Mouse (Mus musculus) CH12.LX (cell line): ENCODE results near the gene Csrnp1. TPM values are rescaled to one million over a fixed set of nuclear protein-coding genes. Genes with fewer than 3 reads are reported as not detected.

Experiments used
- DNase-seq: peaks from one replicate; pipeline ENCODE4 v3.0.0-alpha.2; 2013; ENCODE audit errors: extremely low read depth
- H3K27ac ChIP-seq: 2 replicates; pipeline ENCODE4 v1.5.1; 2012; ENCODE audit warnings: low read depth, mild to moderate bottlenecking, control low read depth, moderate library complexity; ENCODE audit not compliant: insufficient read depth
- H3K27me3 ChIP-seq: replicated peaks from 2 replicates; pipeline ENCODE3; 2012; ENCODE audit warnings: inconsistent platforms
- H3K36me3 ChIP-seq, 2 experiments: replicated peaks in 1 of 2; 2 replicates each; pipeline versions ENCODE3 to v1.6.1; 2012; ENCODE audit warnings: inconsistent platforms in 1 of 2, low read length in 1 of 2, mild to moderate bottlenecking in 1 of 2, mixed read lengths in 1 of 2, moderate library complexity in 1 of 2; ENCODE audit not compliant: control insufficient read depth in 1 of 2, insufficient read depth in 1 of 2
- H3K4me1 ChIP-seq, 2 experiments: 2 replicates each; pipeline ENCODE4 v1.6.1; 2012; ENCODE audit warnings: inconsistent platforms in 1 of 2, moderate library complexity in 1 of 2; ENCODE audit not compliant: insufficient read depth in 2 of 2, control insufficient read depth in 1 of 2
- H3K4me2 ChIP-seq: 2 replicates; pipeline ENCODE4 v1.6.1; 2012; ENCODE audit warnings: low read depth, mild to moderate bottlenecking, control low read depth; ENCODE audit not compliant: poor library complexity, insufficient read depth, severe bottlenecking
- H3K4me3 ChIP-seq, 3 experiments: fragments of 150-350 bp in 1 of 3; sonication (generic) in 1 of 3; replicated peaks in 1 of 3; 2 replicates each; pipeline versions ENCODE3 to v1.5.1; 2011 to 2012; ENCODE audit warnings: low read depth in 2 of 3, low read length in 2 of 3, mild to moderate bottlenecking in 2 of 3, moderate library complexity in 2 of 3, control low read depth in 1 of 3, improper control_type of control experiment in 1 of 3, inconsistent platforms in 1 of 3, mixed read lengths in 1 of 3; ENCODE audit not compliant: poor library complexity in 1 of 3
- H3K79me2 ChIP-seq: replicated peaks from 2 replicates; pipeline ENCODE4 v1.6.1; 2012; ENCODE audit warnings: mild to moderate bottlenecking, moderate library complexity; ENCODE audit not compliant: control insufficient read depth, poor library complexity, insufficient read depth, severe bottlenecking; ENCODE audit errors: extremely low read depth
- H3K9ac ChIP-seq: 2 replicates; pipeline ENCODE4 v1.6.1; 2012; ENCODE audit warnings: low read depth, mild to moderate bottlenecking, control low read depth, moderate library complexity; ENCODE audit not compliant: insufficient read depth
- H3K9me3 ChIP-seq: replicated peaks from 2 replicates; pipeline ENCODE3; 2012; ENCODE audit warnings: low read length, inconsistent platforms, mixed read lengths
- BHLHE40 ChIP-seq: IDR thresholded peaks from 2 replicates; pipeline ENCODE4 v1.6.1; 2011; ENCODE audit warnings: mild to moderate bottlenecking, low read depth, low read length, improper control_type of control experiment
- CHD1 ChIP-seq: IDR thresholded peaks from 2 replicates; pipeline ENCODE4 v1.6.1; 2012; ENCODE audit warnings: low read depth, low read length, improper control_type of control experiment, inconsistent platforms
- CHD2 ChIP-seq: IDR thresholded peaks from 2 replicates; pipeline ENCODE4 v1.6.1; 2011; ENCODE audit warnings: low read length, improper control_type of control experiment
- CTCF ChIP-seq, 2 experiments: IDR thresholded peaks in 1 of 2; conservative IDR thresholded peaks in 1 of 2; 2 replicates each; pipeline ENCODE4 v1.5.1; 2011 to 2012; ENCODE audit warnings: low read depth in 2 of 2, low read length in 2 of 2, improper control_type of control experiment in 1 of 2, inconsistent platforms in 1 of 2, mild to moderate bottlenecking in 1 of 2, moderate library complexity in 1 of 2
- EP300 ChIP-seq: IDR thresholded peaks from 2 replicates; pipeline ENCODE4 v1.6.1; 2011; ENCODE audit warnings: low read length, improper control_type of control experiment
- GABPA ChIP-seq: IDR thresholded peaks from 2 replicates; pipeline ENCODE4 v1.6.1; 2012; ENCODE audit warnings: low read depth, low read length, improper control_type of control experiment, inconsistent platforms; ENCODE audit not compliant: insufficient replicate concordance
- HCFC1 ChIP-seq: IDR thresholded peaks from 2 replicates; pipeline ENCODE4 v1.6.1; 2012; ENCODE audit warnings: low read depth, mild to moderate bottlenecking, inconsistent platforms, low read length, improper control_type of control experiment
- JUN ChIP-seq: IDR thresholded peaks from 2 replicates; pipeline ENCODE4 v1.6.1; 2011; ENCODE audit warnings: low read depth, mild to moderate bottlenecking, low read length, improper control_type of control experiment, moderate library complexity; ENCODE audit not compliant: insufficient read depth
- JUND ChIP-seq: conservative IDR thresholded peaks from 2 replicates; pipeline ENCODE4 v1.6.1; 2011; ENCODE audit warnings: low read depth, low read length, improper control_type of control experiment
- MAFK ChIP-seq: IDR thresholded peaks from 2 replicates; pipeline ENCODE4 v1.6.1; 2011; ENCODE audit warnings: low read length, improper control_type of control experiment; ENCODE audit not compliant: insufficient replicate concordance
- MAX ChIP-seq: IDR thresholded peaks from 2 replicates; pipeline ENCODE4 v1.6.1; 2011; ENCODE audit warnings: low read length, improper control_type of control experiment
- MEF2A ChIP-seq: IDR thresholded peaks from 2 replicates; pipeline ENCODE4 v1.6.1; 2014; ENCODE audit warnings: low read depth, mild to moderate bottlenecking, inconsistent platforms, low read length, improper control_type of control experiment, borderline replicate concordance
- MXI1 ChIP-seq: IDR thresholded peaks from 2 replicates; pipeline ENCODE4 v1.6.1; 2011; ENCODE audit warnings: mild to moderate bottlenecking, low read depth, low read length, improper control_type of control experiment
- MYC ChIP-seq: IDR thresholded peaks from 2 replicates; pipeline ENCODE4 v1.6.1; 2011; ENCODE audit warnings: low read depth, mild to moderate bottlenecking, improper control_type of control experiment, low read length
- NELFE ChIP-seq: IDR thresholded peaks from 2 replicates; pipeline ENCODE4 v1.6.1; 2011; ENCODE audit warnings: low read depth, low read length, improper control_type of control experiment
- NRF1 ChIP-seq: IDR thresholded peaks from 2 replicates; pipeline ENCODE4 v1.6.1; 2014; ENCODE audit warnings: low read depth, mild to moderate bottlenecking, inconsistent platforms, low read length, improper control_type of control experiment, moderate library complexity
- PAX5 ChIP-seq: IDR thresholded peaks from 2 replicates; pipeline ENCODE4 v1.6.1; 2012; ENCODE audit warnings: low read length, inconsistent platforms, mixed read lengths
- POLR2A ChIP-seq: IDR thresholded peaks from 2 replicates; pipeline ENCODE4 v1.6.1; 2011; ENCODE audit warnings: low read depth, mild to moderate bottlenecking, improper control_type of control experiment, low read length
- RAD21 ChIP-seq: IDR thresholded peaks from 2 replicates; pipeline ENCODE4 v1.6.1; 2011; ENCODE audit warnings: low read depth, mild to moderate bottlenecking, low read length, improper control_type of control experiment, moderate library complexity
- SIN3A ChIP-seq: IDR thresholded peaks from 2 replicates; pipeline ENCODE4 v1.6.1; 2012; ENCODE audit warnings: low read length, improper control_type of control experiment, inconsistent platforms
- SMC3 ChIP-seq: IDR thresholded peaks from 2 replicates; pipeline ENCODE4 v1.6.1; 2011; ENCODE audit warnings: low read depth, low read length, improper control_type of control experiment
- TBP ChIP-seq: conservative IDR thresholded peaks from 2 replicates; pipeline ENCODE4 v1.6.1; 2011; ENCODE audit warnings: low read depth, low read length, improper control_type of control experiment
- UBTF ChIP-seq: IDR thresholded peaks from 2 replicates; pipeline ENCODE4 v1.6.1; 2012; ENCODE audit warnings: low read depth, mild to moderate bottlenecking, inconsistent platforms, low read length, improper control_type of control experiment, moderate library complexity
- ZC3H11A ChIP-seq: IDR thresholded peaks from 2 replicates; pipeline ENCODE4 v1.6.1; 2012; ENCODE audit warnings: low read depth, mild to moderate bottlenecking, inconsistent platforms, low read length, improper control_type of control experiment
- ZKSCAN1 ChIP-seq: IDR thresholded peaks from 2 replicates; pipeline ENCODE4 v1.6.1; 2012; ENCODE audit warnings: low read depth, inconsistent platforms, low read length, improper control_type of control experiment, borderline replicate concordance
- ZMIZ1 ChIP-seq: IDR thresholded peaks from 2 replicates; pipeline ENCODE4 v1.6.1; 2012; ENCODE audit warnings: low read depth, mild to moderate bottlenecking, inconsistent platforms, low read length, improper control_type of control experiment
- ZNF384 ChIP-seq: IDR thresholded peaks from 2 replicates; pipeline ENCODE4 v1.6.1; 2012; ENCODE audit warnings: low read depth, low read length, improper control_type of control experiment, inconsistent platforms
- dilution Hi-C: fragments of 300-500 bp; cut with MboI; formaldehyde crosslinking; loops from 2 replicates; pipeline ENCODE4 v1.14.3; 2020; ENCODE audit warnings: low sequenced_read_pairs; ENCODE audit not compliant: extremely low pct_unique_long_range_greater_than_20kb, extremely low pct_ligation_motif_present
- in situ Hi-C: fragments of 300-500 bp; cut with MboI; formaldehyde crosslinking; loops from 3 replicates; pipeline ENCODE4 v1.14.3; 2019; ENCODE audit warnings: low sequenced_read_pairs, low pct_ligation_motif_present, low pct_unique_long_range_greater_than_20kb, mixed read lengths
- polyA plus RNA-seq: library from polyadenylated mRNA; unstranded; fragments of >175 nt; gene quantifications from 2 replicates; pipeline ENCODE4 v1.2.1, GENCODE M21; 2012; ENCODE audit warnings: low read depth; ENCODE audit not compliant: insufficient read length
- total RNA-seq, 2 experiments: library from RNA; depleted of rRNA; stranded (reverse); fragments of 300-350 nt in 1 of 2; fragments of >200 nt in 1 of 2; gene quantifications; 2 replicates each; pipeline ENCODE4 v1.2.3; 2012 to 2014

Gene Csrnp1
- total and polyA plus RNA-seq, 3 experiments = 7.8 to 15.5 (median 8.6) TPM

DNA sequence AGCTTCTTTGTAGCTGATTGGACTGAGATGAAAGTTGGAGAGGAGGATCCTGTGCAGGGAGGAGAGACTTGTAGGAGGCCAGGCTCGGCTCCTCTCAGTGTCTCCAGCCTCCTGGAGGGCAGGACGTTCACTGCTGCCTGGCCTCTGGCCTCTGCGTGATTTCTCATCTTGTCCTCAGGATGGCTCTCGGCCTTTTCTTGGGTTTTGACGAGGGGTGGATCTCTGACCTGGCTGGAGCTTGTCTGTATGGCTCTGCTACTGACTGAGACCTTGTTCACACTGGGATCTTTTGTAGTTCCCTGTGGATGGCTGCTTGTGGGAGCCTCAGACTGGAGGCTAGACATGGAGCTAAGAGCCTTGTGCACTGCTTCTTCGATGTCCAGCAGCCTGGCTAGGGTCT lies 30.4 kb upstream of the Csrnp1 start:
- dilution Hi-C loops = no loop called here
- H3K9ac ChIP-seq = no peak overlapping the region

DNA sequence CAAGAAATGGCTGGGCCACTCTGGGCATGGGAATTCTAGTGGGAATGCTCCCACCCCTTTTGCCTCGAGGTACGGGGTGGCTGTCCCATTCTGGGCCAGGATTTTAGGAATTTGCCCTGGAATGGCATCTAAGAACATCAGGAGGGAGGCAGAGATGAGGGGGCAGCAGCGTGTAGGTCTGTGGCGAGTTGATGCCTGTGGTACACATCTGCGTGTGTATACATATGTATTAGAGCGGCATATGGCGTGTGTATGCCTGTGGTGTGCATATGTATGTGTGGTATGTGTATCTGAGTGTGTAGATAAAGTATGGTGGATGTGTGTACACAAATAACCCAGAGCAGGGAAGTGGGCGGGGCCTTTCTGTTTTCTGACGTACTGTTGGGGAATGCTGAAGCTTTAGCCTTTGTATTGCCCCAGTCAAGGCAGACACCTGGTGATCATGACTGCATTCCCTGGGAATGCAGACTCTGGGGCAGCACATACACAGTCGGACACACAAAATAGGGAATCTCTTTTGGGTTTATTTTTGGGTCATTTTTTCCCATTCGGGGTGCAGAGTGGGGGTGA lies 28.9 kb upstream of the Csrnp1 start:
- Histone ChIP-seq H3K4me1 (peaks cover 2 to 33% of the 10 kb centered on the region in 2 experiments; a peak in 2 of 4 replicates), H3K27me3 (peaks cover 89% of the 10 kb centered on the region)
- in situ Hi-C loops = no loop called here

More for the DNA sequence above, 30.4 kb upstream of the Csrnp1 start:
- Histone ChIP-seq H3K9me3 (no peaks in the 10 kb centered on the region), H3K27me3 (peaks cover 91% of the 10 kb centered on the region), H3K4me1 (peaks cover 2 to 28% of the 10 kb centered on the region in 2 experiments; a peak in 2 of 4 replicates), H3K4me2 (no peak overlapping the region), H3K36me3 (no peaks in the 10 kb centered on the region), H3K27ac (no peak overlapping the region), H3K4me3 (no peak overlapping the region), H3K79me2 (no peaks in the 10 kb centered on the region)
- DNase-seq = no peak
- TF ChIP-seq NELFE (no peak), SMC3 (no peak), CHD2 (no peak), TBP (no peak), UBTF (no peak)
- in situ Hi-C loops = loop anchor here (5.0 kb wide), 1 partner anchor 48 kb away; no protein-coding TSS in a partner anchor

DNA sequence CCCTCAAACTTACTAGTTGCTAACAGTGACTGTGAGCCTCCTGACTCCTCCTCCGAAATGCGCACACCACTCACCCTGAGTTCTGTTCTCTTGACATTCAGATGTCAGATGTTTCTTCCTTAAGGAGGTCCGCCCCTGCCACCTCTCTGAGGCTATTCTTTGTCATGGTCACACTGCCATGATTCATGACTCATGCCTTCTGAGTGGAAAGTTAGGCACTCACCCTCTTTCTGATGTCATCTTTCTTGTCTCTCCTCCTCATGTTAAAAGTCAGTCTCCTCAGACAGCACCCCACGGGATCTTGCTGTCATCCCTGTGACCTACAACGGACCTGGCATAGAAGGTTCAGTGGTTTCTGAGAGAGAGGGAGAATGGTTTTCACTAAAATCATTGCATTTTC lies 28.3 kb upstream of the Csrnp1 start:
- Histone ChIP-seq H3K36me3 (no peaks in the 10 kb centered on the region), H3K4me2 (no peak overlapping the region), H3K27me3 (peaks cover 87% of the 10 kb centered on the region), H3K27ac (no peak overlapping the region), H3K9me3 (peaks cover 5% of the 10 kb centered on the region), H3K4me1 (peaks cover 0 to 30% of the 10 kb centered on the region in 2 experiments; a peak in 2 of 4 replicates), H3K79me2 (no peaks in the 10 kb centered on the region), H3K4me3 (no peak overlapping the region), H3K9ac (no peak overlapping the region)
- in situ Hi-C loops = no loop called here
- peak; percentile 46 for DNase-seq
- dilution Hi-C loops = no loop called here
- no peak for TF ChIP-seq SIN3A
- no peak for TF ChIP-seq MEF2A
- TF ChIP-seq POLR2A = no peak
- no peak for TF ChIP-seq MAX
- TF ChIP-seq ZNF384 = no peak
- no peak for TF ChIP-seq HCFC1
- TF ChIP-seq CHD2 = no peak
- TF ChIP-seq JUND = 0 out of 2 replicates have a peak, but pooled peaks have one; percentile 23
- no peak for TF ChIP-seq ZKSCAN1
- no peak for TF ChIP-seq NRF1
- no peak for TF ChIP-seq MAFK
- no peak for TF ChIP-seq UBTF
- TF ChIP-seq ZC3H11A = no peak
- TF ChIP-seq CTCF (conservative IDR thresholded peaks at IDR 0.05 in 1 of 2, IDR thresholded peaks at IDR 0.05 in 1 of 2; ENCODE audit: low read depth in 2 of 2, low read length in 2 of 2) = no peak
- TF ChIP-seq CHD1 = no peak
- no peak for TF ChIP-seq EP300
- TF ChIP-seq BHLHE40 = peak; percentile 48
- no peak for TF ChIP-seq PAX5
- no peak for TF ChIP-seq ZMIZ1
- no peak for TF ChIP-seq MYC
- no peak for TF ChIP-seq MXI1
- TF ChIP-seq NELFE = no peak

More for the DNA sequence above, 28.9 kb upstream of the Csrnp1 start:
- no peak overlapping the region for H3K9ac ChIP-seq
- H3K36me3 ChIP-seq = no peaks in the 10 kb centered on the region
- no peak overlapping the region for H3K4me3 ChIP-seq
- no peak for DNase-seq
- TF ChIP-seq RAD21 (no peak), CHD1 (no peak), TBP (no peak), JUN (no peak), POLR2A (no peak), EP300 (no peak), GABPA (no peak), PAX5 (no peak), CHD2 (no peak)
- TF ChIP-seq, all 38 proteins: peak for 0
- dilution Hi-C loops = no loop called here
- H3K79me2 ChIP-seq = no peaks in the 10 kb centered on the region
- no peaks in the 10 kb centered on the region for H3K9me3 ChIP-seq
- H3K27ac ChIP-seq = no peak overlapping the region
- H3K4me2 ChIP-seq = no peak overlapping the region
